Mouse (Mus musculus): ENCODE results near the gene Zfp536. TPM values are rescaled to one million over a fixed set of nuclear protein-coding genes. Genes with fewer than 3 reads are reported as not detected.

The Zfp536 gene
- polyA plus RNA-seq, 1 experiment from 2014 or later = 31.5 TPM

DNA sequence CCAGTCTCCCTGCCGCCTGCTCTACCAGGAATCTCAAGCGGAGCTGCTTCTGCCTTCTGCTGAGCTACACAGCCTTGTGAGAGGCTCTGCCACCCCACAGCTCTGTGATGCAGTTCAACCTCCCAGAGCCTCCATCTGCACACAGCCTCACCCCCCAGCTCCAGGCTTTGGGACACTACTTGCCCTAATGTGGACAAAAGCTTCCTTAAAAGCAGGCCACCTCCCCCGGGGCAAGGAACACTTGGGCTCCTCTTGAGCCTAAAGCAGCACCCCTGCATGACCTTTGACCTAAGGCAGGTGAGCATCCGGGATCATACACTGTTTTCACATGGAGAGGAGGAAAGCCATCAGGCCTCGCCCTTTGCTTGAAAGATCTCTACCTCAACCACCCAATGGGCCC, 219.0 kb downstream of the Zfp536 start:
- H3K36me3 ChIP-seq (replicated peaks) = peaks cover 13% of the 10 kb centered on the region; the same call in 1 of the 2 replicates
- peaks cover 10% of the 10 kb centered on the region; the same call in 1 of the 2 replicates for H3K27me3 ChIP-seq (ENCODE audit: poor library complexity, severe bottlenecking)
- H3K4me1 ChIP-seq = peaks cover 30% of the 10 kb centered on the region
- H3K27ac ChIP-seq = peak overlapping the region; percentile 32; the same call in 1 of the 2 replicates
- H3K4me3 ChIP-seq = no peak overlapping the region
- H3K9me3 ChIP-seq = no peaks in the 10 kb centered on the region
- DNase-seq (ENCODE audit: extremely low spot score, low spot score) = no peak
- 52% methylated on average over 5 of the region's 5 CpGs for WGBS

DNA sequence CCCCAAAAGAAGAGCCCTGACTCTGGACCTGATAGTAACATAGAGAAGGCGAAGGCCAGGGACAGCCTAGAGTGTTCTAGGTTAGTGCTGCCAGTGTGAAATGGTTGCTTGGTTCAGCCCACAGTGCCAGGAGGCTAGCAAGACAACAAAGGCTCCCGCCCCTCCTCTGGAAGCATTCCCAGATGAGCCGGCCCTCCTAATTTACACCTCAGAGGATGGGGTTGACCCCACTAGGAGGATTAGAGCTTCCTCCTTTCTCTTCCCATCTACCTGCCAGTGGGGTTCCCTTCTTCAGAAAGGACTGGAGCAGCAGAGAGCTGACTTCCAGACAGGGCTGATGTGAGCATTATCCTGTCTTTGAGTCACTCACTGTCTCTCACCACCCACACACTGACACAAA, 219.8 kb downstream of the Zfp536 start:
- peak overlapping the region; percentile 32; the same call in 1 of the 2 replicates for H3K27ac ChIP-seq
- no peaks in the 10 kb centered on the region for H3K9me3 ChIP-seq
- no peak for DNase-seq (ENCODE audit: extremely low spot score, low spot score)

GRCm38 (mm10) chr7:37552384-37552783, 221.1 kb downstream of the Zfp536 start:
- H3K9me3 ChIP-seq = no peaks in the 10 kb centered on the region

More for the DNA sequence above, 219.8 kb downstream of the Zfp536 start:
- H3K27me3 ChIP-seq (ENCODE audit: poor library complexity, severe bottlenecking) = peaks cover 6% of the 10 kb centered on the region; the same call in 1 of the 2 replicates
- peaks cover 30% of the 10 kb centered on the region for H3K4me1 ChIP-seq
- H3K36me3 ChIP-seq (replicated peaks) = peaks cover 17% of the 10 kb centered on the region; the same call in 1 of the 2 replicates
- no peak overlapping the region for H3K4me3 ChIP-seq
- WGBS = 37% methylated on average over 3 of the region's 3 CpGs

DNA sequence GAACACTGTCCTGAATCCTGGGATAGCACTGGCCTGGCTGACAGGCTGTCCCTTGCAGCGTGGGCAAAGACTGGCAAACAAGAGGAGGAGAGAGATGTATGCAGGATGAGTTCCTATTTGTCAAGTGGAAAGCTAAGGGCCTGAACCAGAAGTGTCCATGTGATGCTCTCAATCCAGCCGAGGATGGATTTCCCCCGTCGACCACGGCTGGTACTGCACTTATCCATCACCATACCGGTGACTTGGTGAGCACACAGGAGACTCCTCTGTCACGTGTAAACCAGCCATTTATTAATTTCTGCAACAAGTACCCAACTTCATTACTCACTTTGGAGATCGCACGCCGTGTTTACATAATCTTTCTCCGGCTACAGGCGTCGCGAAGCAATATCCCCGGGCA, 224.6 kb downstream of the Zfp536 start:
- H3K4me1 ChIP-seq = peaks cover 25% of the 10 kb centered on the region
- H3K36me3 ChIP-seq (replicated peaks) = peaks cover 23% of the 10 kb centered on the region; the same call in 1 of the 2 replicates
- peak overlapping the region; percentile 48; the same call in 1 of the 2 replicates for H3K27ac ChIP-seq
- no peak overlapping the region for H3K4me3 ChIP-seq
- no peaks in the 10 kb centered on the region for H3K27me3 ChIP-seq (ENCODE audit: poor library complexity, severe bottlenecking)
- WGBS = 70% methylated on average over 15 of the region's 15 CpGs
- DNase-seq (ENCODE audit: extremely low spot score, low spot score) = no peak
- H3K9me3 ChIP-seq = no peaks in the 10 kb centered on the region

More at GRCm38 (mm10) chr7:37552384-37552783, 221.1 kb downstream of the Zfp536 start:
- Histone ChIP-seq H3K36me3 (replicated peaks) (peaks cover 23% of the 10 kb centered on the region; the same call in 1 of the 2 replicates), H3K27ac (peak overlapping the region; percentile 26; the same call in 1 of the 2 replicates), H3K4me1 (peaks cover 30% of the 10 kb centered on the region), H3K4me3 (no peak overlapping the region), H3K27me3 (ENCODE audit: poor library complexity, severe bottlenecking) (no peaks in the 10 kb centered on the region)
- whole genome bisulfite sequencing = 58% methylated on average over 3 of the region's 3 CpGs
- DNase-seq (ENCODE audit: extremely low spot score, low spot score) = no peak

DNA sequence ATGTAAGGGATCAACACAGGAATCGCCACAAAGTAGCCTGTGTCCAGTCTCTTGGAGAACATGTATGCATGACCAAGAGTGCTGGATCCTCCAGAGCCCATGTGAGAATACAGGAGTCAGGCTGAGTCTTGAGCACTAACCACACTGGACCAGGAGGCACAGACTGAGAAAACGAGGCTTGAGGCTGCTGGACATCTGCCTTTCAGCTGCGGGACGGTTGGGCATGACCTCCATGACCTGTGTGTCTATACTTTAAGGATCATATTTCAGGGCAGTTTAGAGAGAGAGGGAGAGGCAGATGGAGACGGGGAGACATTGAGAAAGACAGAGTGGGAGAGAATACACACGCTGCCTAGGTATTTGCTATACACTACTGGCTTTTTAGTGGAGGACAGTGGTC, 229.4 kb downstream of the Zfp536 start:
- WGBS = 39% methylated on average over 6 of the region's 6 CpGs
- Histone ChIP-seq H3K36me3 (replicated peaks) (peaks cover 28% of the 10 kb centered on the region), H3K4me1 (peaks cover 17% of the 10 kb centered on the region), H3K4me3 (no peak overlapping the region), H3K9me3 (no peaks in the 10 kb centered on the region), H3K27me3 (ENCODE audit: poor library complexity, severe bottlenecking) (no peaks in the 10 kb centered on the region), H3K27ac (no peak overlapping the region)
- DNase-seq (ENCODE audit: extremely low spot score, low spot score) = no peak

DNA sequence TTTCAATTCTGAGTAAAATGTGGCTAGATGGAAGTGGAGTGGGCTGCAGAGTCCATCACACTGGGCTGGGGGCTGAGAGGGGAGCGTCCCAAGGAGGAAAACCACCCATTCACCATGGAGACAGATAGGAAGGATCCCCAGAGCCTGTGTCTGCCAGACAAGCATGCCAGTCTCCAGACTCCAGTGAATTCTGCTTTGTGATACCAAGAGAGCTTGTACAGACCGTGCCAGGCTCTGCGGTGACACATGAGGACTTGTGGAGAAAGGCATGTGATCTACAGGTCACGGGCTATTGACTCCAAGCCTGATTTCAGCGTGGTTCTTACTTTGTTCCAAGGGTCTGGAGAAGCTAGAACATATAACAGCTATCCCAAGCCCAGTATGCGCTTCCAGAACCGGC, 230.5 kb downstream of the Zfp536 start:
- Histone ChIP-seq H3K9me3 (no peaks in the 10 kb centered on the region), H3K36me3 (replicated peaks) (peaks cover 20% of the 10 kb centered on the region), H3K27me3 (ENCODE audit: poor library complexity, severe bottlenecking) (no peaks in the 10 kb centered on the region), H3K4me1 (peaks cover 17% of the 10 kb centered on the region), H3K27ac (no peak overlapping the region), H3K4me3 (no peak overlapping the region)
- no peak for DNase-seq (ENCODE audit: extremely low spot score, low spot score)
- WGBS = 89% methylated on average over 7 of the region's 7 CpGs

DNA sequence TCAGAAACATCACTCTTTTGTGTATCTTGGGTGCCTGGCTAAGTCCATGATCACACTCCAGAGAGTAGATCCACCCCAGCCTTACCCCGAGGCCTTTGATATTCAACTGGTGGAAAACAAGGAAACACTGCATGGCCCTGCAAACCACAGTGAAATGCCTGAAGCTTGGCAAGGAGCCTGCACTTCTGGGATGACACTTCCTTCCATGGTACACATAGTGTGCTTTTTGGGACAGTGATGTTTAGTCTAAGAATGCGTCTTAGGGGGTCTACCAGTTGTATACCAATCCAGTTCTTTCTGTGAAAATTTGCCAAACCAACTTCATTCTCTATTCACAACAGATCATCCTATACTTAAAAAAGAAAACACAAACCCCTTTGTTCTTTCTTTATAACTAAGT, 242.3 kb downstream of the Zfp536 start:
- Histone ChIP-seq H3K27me3 (ENCODE audit: poor library complexity, severe bottlenecking) (no peaks in the 10 kb centered on the region), H3K4me3 (no peak overlapping the region), H3K9me3 (no peaks in the 10 kb centered on the region), H3K4me1 (peaks cover 15% of the 10 kb centered on the region; the same call in 1 of the 2 replicates), H3K36me3 (replicated peaks) (no peaks in the 10 kb centered on the region), H3K27ac (no peak overlapping the region)
- DNase-seq (ENCODE audit: extremely low spot score, low spot score) = no peak
- WGBS = 84% methylated on average over 2 of the region's 2 CpGs

- H3K4me1 ChIP-seq = peaks cover 12% of the 10 kb centered on the region; the same call in 1 of the 2 replicates
- no peaks in the 10 kb centered on the region for H3K27me3 ChIP-seq (ENCODE audit: poor library complexity, severe bottlenecking)
- DNase-seq (ENCODE audit: extremely low spot score, low spot score) = no peak
- H3K4me3 ChIP-seq = no peak overlapping the region
- H3K36me3 ChIP-seq (replicated peaks) = no peaks in the 10 kb centered on the region
- no peak overlapping the region for H3K27ac ChIP-seq
- WGBS = 89% methylated on average over 9 of the region's 9 CpGs
- H3K9me3 ChIP-seq = no peaks in the 10 kb centered on the region
These were observed 245.1 kb downstream of the Zfp536 start for GRCm38 (mm10) chr7:37528311-37528710.

DNA sequence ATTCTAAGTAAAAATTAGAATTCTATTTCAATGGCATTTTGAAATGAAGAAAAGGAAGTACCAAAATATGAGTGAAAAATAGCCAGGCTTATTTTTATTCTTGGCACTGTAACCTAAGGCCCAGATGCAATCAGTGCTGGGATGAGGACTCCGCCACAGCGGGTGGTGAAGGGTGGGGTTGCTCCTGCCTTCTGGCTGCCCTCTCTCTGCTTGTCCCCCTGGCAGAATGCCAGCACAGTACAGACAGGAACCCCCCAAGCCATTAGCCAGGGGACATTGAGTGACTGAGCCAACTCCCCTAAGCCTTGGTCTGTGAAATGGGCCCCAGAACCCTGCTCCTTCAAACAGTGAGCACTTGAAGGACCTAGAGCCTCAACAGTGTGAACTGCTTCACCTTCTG, 245.6 kb downstream of the Zfp536 start:
- peaks cover 10% of the 10 kb centered on the region; the same call in 1 of the 2 replicates for H3K4me1 ChIP-seq
- 95% methylated on average over 2 of the region's 2 CpGs for WGBS

GRCm38 (mm10) chr7:37521407-37521806, 252.0 kb downstream of the Zfp536 start:
- H3K9me3 ChIP-seq = no peaks in the 10 kb centered on the region
- no peaks in the 10 kb centered on the region for H3K36me3 ChIP-seq (replicated peaks)
- H3K4me3 ChIP-seq = no peak overlapping the region
- no peak for DNase-seq (ENCODE audit: extremely low spot score, low spot score)
- no peak overlapping the region for H3K27ac ChIP-seq
- H3K4me1 ChIP-seq = peaks cover 12% of the 10 kb centered on the region; the same call in 1 of the 2 replicates
- no peaks in the 10 kb centered on the region for H3K27me3 ChIP-seq (ENCODE audit: poor library complexity, severe bottlenecking)
- WGBS = 80% methylated on average over 2 of the region's 2 CpGs

More for the DNA sequence above, 245.6 kb downstream of the Zfp536 start:
- no peaks in the 10 kb centered on the region for H3K27me3 ChIP-seq (ENCODE audit: poor library complexity, severe bottlenecking)
- DNase-seq (ENCODE audit: extremely low spot score, low spot score) = no peak
- no peaks in the 10 kb centered on the region for H3K36me3 ChIP-seq (replicated peaks)
- no peak overlapping the region for H3K27ac ChIP-seq
- no peaks in the 10 kb centered on the region for H3K9me3 ChIP-seq
- H3K4me3 ChIP-seq = no peak overlapping the region

DNA sequence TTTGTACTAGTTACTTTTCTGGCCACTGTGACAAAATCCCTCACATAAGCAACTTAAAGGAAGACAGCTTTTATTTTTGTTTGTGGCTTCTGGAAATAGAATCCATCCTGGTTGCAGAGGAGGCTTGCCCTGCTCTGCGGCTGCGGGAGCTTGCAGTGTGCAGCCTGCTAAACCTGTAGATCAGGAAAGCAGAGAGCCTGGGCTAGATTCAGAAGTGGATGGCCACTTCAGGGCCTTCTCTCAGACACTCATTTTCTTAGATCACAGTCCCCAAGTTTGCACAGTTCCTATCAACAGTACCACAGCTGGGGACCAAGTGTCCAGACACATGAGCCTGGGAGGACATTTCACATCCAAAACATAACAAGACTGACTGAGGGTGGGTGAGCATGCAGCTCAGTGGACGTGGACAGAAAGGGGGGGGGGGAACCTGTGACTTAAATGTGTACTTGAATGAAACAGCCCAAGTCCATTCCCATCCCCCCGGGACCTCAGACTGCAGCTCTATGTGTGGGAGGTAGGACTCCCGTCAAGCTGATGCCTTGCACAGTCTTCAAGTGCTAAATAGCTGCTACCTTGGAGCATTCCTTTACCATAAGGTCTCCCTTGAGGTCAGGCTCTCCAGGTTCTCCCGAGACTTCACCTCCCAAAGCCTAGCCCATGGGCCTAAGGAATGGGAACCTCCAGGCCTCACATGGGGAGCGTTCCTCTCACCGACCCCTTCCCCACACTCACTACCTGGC, 262.3 kb downstream of the Zfp536 start:
- 0 out of 2 replicates have a peak overlapping the region, but pooled peaks have one; percentile 48 for H3K27ac ChIP-seq
- H3K36me3 ChIP-seq (replicated peaks) = no peaks in the 10 kb centered on the region
- whole genome bisulfite sequencing = 82% methylated on average over 8 of the region's 8 CpGs
- H3K27me3 ChIP-seq (ENCODE audit: poor library complexity, severe bottlenecking) = no peaks in the 10 kb centered on the region
- H3K4me1 ChIP-seq = peaks cover 32% of the 10 kb centered on the region
- H3K9me3 ChIP-seq = no peaks in the 10 kb centered on the region
- DNase-seq (ENCODE audit: extremely low spot score, low spot score) = no peak
- no peak overlapping the region for H3K4me3 ChIP-seq

DNA sequence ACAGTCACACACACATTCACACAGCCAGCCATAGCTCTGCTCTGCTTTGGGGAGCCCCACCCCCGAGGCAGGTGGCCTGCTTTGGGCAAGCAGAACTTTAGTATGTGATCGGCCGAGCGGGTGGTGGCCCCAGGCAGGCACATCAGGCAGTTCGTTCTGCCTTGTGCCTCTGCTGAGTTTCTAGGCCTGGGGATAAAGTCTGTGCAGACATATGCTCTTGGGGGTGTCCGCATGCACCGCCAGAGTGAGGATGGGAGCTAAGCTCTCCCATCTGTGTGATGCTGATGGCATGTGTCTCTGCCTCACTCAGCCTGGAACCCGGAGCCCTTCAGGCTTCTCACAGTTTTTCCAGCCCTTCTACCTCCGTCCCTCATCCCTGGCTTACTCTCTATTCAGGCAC, 263.7 kb downstream of the Zfp536 start:
- no peak overlapping the region for H3K27ac ChIP-seq
- no peak overlapping the region for H3K4me3 ChIP-seq
- H3K4me1 ChIP-seq = peaks cover 34% of the 10 kb centered on the region
- H3K27me3 ChIP-seq (ENCODE audit: poor library complexity, severe bottlenecking) = no peaks in the 10 kb centered on the region
- WGBS = 67% methylated on average over 9 of the region's 9 CpGs
- H3K9me3 ChIP-seq = no peaks in the 10 kb centered on the region
- no peak for DNase-seq (ENCODE audit: extremely low spot score, low spot score)
- no peaks in the 10 kb centered on the region for H3K36me3 ChIP-seq (replicated peaks)

DNA sequence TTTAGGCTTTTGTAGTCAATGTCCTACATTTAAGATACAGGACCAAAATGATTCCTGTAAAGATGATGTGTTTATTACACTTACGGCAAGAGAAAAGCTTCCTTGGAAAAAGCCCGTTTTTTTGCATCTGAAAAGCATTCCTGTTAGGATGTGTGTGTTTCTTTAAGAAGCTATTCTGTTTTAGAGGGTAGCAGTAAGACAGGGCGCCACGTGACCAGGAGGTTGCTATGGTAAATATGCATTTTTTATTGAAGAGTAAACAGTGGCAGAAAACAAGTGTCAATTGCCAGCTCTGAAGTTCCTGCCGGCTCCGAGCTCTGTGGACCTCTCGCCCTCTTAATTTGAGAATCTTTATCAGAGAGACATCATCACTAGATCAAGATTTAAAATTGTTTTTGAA, 267.9 kb downstream of the Zfp536 start:
- WGBS = 85% methylated on average over 7 of the region's 7 CpGs
- no peak overlapping the region for H3K27ac ChIP-seq

More for the DNA sequence above, 267.9 kb downstream of the Zfp536 start:
- peaks cover 3% of the 10 kb centered on the region; the same call in 1 of the 2 replicates for H3K36me3 ChIP-seq (replicated peaks)
- no peaks in the 10 kb centered on the region for H3K27me3 ChIP-seq (ENCODE audit: poor library complexity, severe bottlenecking)
- H3K9me3 ChIP-seq = no peaks in the 10 kb centered on the region
- peaks cover 11% of the 10 kb centered on the region for H3K4me1 ChIP-seq
- no peak overlapping the region for H3K4me3 ChIP-seq
- DNase-seq (ENCODE audit: extremely low spot score, low spot score) = no peak

Data from forebrain, embryonic 10.5 days (tissue).